Mouse (Mus musculus): ENCODE measurements at regions not wholly inside any gene's neighbourhood (a gene's known extent, or its start where the extent isn't known, plus 50 kb on each side); places are given as distances from the start of the nearest gene placed in this dataset.

- H3K9ac ChIP-seq (ENCODE audit: low read depth, low read length), result no peak overlapping the region
- no peaks in the 10 kb centered on the region for H3K9me3 ChIP-seq (ENCODE audit: control insufficient read depth, low read length)
- 58% methylated on average over 9 of the region's 9 CpGs for WGBS
- no peak overlapping the region for H3K4me2 ChIP-seq (replicated peaks; ENCODE audit: low read depth, low read length)
- no peak overlapping the region for H3K4me3 ChIP-seq (ENCODE audit: low read length)
- H3K27me3 ChIP-seq (ENCODE audit: control insufficient read depth, insufficient read depth, low read length), result no peaks in the 10 kb centered on the region
- ATAC-seq (ENCODE audit: low FRiP score, low TSS enrichment), result no peak
- H3K4me1 ChIP-seq (ENCODE audit: control insufficient read depth, insufficient read depth, low read length), result no peaks in the 10 kb centered on the region
- no peak overlapping the region for H3K27ac ChIP-seq (ENCODE audit: low read depth, low read length)
- H3K36me3 ChIP-seq (ENCODE audit: control insufficient read depth, insufficient read depth, low read length), result no peaks in the 10 kb centered on the region
Measured at GRCm38 (mm10) chr4:33552856-33553255, 242.7 kb downstream of the Rngtt start.

DNA sequence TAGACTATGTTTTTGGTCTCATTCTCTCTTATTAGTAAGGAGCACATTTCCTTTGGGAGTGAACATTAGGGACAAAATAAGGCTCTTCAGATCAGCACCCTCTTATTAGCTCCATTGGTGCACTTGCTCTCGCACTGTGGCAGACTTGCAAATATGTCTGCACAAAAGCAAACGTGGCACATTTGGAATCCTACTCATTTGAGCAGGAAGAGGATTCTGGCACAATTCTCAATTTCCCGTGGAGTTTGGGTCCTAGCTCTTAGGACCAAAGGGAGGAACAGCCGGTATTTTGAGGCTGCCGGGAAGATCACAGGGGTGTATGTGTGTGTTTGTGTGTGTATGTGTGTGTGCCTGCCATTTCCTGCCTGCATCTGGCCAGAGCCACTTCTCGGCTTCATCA, 244.5 kb downstream of the Rngtt start:
- Histone ChIP-seq H3K27ac (ENCODE audit: low read depth, low read length) (no peak overlapping the region), H3K4me1 (ENCODE audit: control insufficient read depth, insufficient read depth, low read length) (no peaks in the 10 kb centered on the region), H3K27me3 (ENCODE audit: control insufficient read depth, insufficient read depth, low read length) (no peaks in the 10 kb centered on the region), H3K9ac (ENCODE audit: low read depth, low read length) (no peak overlapping the region), H3K9me3 (ENCODE audit: control insufficient read depth, low read length) (no peaks in the 10 kb centered on the region), H3K4me3 (ENCODE audit: low read length) (no peak overlapping the region), H3K36me3 (ENCODE audit: control insufficient read depth, insufficient read depth, low read length) (no peaks in the 10 kb centered on the region), H3K4me2 (replicated peaks; ENCODE audit: low read depth, low read length) (no peak overlapping the region)
- WGBS, result 46% methylated on average over 6 of the region's 6 CpGs
- ATAC-seq (ENCODE audit: low FRiP score, low TSS enrichment), result no peak

GRCm38 (mm10) chr4:33555231-33555933, 245.3 kb downstream of the Rngtt start:
- Histone ChIP-seq H3K4me1 (ENCODE audit: control insufficient read depth, insufficient read depth, low read length) (no peaks in the 10 kb centered on the region), H3K4me2 (replicated peaks; ENCODE audit: low read depth, low read length) (no peak overlapping the region; the same call in 1 of the 2 replicates), H3K9ac (ENCODE audit: low read depth, low read length) (no peak overlapping the region), H3K4me3 (ENCODE audit: low read length) (no peak overlapping the region), H3K9me3 (ENCODE audit: control insufficient read depth, low read length) (no peaks in the 10 kb centered on the region), H3K27me3 (ENCODE audit: control insufficient read depth, insufficient read depth, low read length) (no peaks in the 10 kb centered on the region), H3K36me3 (ENCODE audit: control insufficient read depth, insufficient read depth, low read length) (no peaks in the 10 kb centered on the region), H3K27ac (ENCODE audit: low read depth, low read length) (no peak overlapping the region)
- whole genome bisulfite sequencing, result 8% methylated on average over 14 of the region's 14 CpGs
- no peak for ATAC-seq (ENCODE audit: low FRiP score, low TSS enrichment)

DNA sequence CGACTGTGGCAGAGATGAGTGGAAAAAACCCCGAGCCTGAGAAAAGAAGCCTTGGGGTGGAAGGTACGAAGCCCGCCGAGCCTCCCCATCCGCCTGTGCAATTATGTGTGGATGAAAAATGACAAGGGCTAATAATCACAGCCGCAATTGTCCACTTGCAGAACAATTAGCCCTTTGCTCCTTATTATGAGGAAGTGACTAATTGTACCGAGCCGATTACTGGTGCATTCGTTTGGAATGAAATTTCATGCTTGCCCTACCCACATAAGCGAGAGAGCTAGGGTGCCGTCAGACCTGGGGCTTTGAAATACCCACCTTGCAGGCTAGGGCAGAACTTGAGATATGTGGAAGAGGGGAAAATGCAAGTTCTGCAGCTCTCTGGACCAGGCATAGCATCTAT, 245.9 kb downstream of the Rngtt start:
- Histone ChIP-seq H3K27ac (ENCODE audit: low read depth, low read length) (no peak overlapping the region), H3K4me3 (ENCODE audit: low read length) (no peak overlapping the region), H3K27me3 (ENCODE audit: control insufficient read depth, insufficient read depth, low read length) (no peaks in the 10 kb centered on the region), H3K9me3 (ENCODE audit: control insufficient read depth, low read length) (no peaks in the 10 kb centered on the region), H3K4me1 (ENCODE audit: control insufficient read depth, insufficient read depth, low read length) (no peaks in the 10 kb centered on the region), H3K4me2 (replicated peaks; ENCODE audit: low read depth, low read length) (no peak overlapping the region), H3K36me3 (ENCODE audit: control insufficient read depth, insufficient read depth, low read length) (no peaks in the 10 kb centered on the region), H3K9ac (ENCODE audit: low read depth, low read length) (no peak overlapping the region)
- WGBS, result 45% methylated on average over 12 of the region's 12 CpGs
- no peak for ATAC-seq (ENCODE audit: low FRiP score, low TSS enrichment)

GRCm38 (mm10) chr4:33556661-33557540, 246.8 kb downstream of the Rngtt start:
- H3K4me3 ChIP-seq (ENCODE audit: low read length), result no peak overlapping the region
- H3K27ac ChIP-seq (ENCODE audit: low read depth, low read length), result no peak overlapping the region
- no peaks in the 10 kb centered on the region for H3K9me3 ChIP-seq (ENCODE audit: control insufficient read depth, low read length)
- no peaks in the 10 kb centered on the region for H3K36me3 ChIP-seq (ENCODE audit: control insufficient read depth, insufficient read depth, low read length)
- no peak overlapping the region for H3K9ac ChIP-seq (ENCODE audit: low read depth, low read length)
- WGBS, result 79% methylated on average over 12 of the region's 12 CpGs
- H3K4me1 ChIP-seq (ENCODE audit: control insufficient read depth, insufficient read depth, low read length), result no peaks in the 10 kb centered on the region
- no peak overlapping the region for H3K4me2 ChIP-seq (replicated peaks; ENCODE audit: low read depth, low read length)
- peak; percentile 28; the same call in 1 of the 2 replicates for ATAC-seq (ENCODE audit: low FRiP score, low TSS enrichment)
- no peaks in the 10 kb centered on the region for H3K27me3 ChIP-seq (ENCODE audit: control insufficient read depth, insufficient read depth, low read length)

DNA sequence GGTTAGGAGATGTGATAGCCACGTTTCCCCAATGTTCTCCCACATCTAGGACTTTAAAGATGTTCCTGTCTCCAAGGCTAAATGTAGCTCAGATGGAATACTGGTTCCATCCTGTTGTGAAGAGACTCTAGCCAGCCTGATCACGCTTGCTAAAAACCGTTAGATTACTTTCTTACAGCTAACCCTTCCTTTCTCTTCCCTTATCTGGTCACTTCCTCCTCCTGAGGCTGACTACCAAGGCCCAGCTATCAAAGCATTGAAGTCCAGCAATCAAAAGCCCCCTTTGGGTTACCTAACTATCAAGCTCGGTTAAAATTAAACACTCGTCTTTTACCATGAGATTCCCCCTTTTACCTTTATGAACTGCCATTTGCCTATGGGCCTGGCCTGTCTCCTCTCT, 260.2 kb downstream of the Rngtt start:
- H3K9ac ChIP-seq (ENCODE audit: low read depth, low read length), result no peak overlapping the region
- WGBS, result 86% methylated on average over 5 of the region's 5 CpGs
- H3K36me3 ChIP-seq (ENCODE audit: control insufficient read depth, insufficient read depth, low read length), result no peaks in the 10 kb centered on the region
- no peaks in the 10 kb centered on the region for H3K4me1 ChIP-seq (ENCODE audit: control insufficient read depth, insufficient read depth, low read length)
- no peaks in the 10 kb centered on the region for H3K9me3 ChIP-seq (ENCODE audit: control insufficient read depth, low read length)
- no peak overlapping the region for H3K27ac ChIP-seq (ENCODE audit: low read depth, low read length)
- no peaks in the 10 kb centered on the region for H3K27me3 ChIP-seq (ENCODE audit: control insufficient read depth, insufficient read depth, low read length)
- ATAC-seq (ENCODE audit: low FRiP score, low TSS enrichment), result no peak
- no peak overlapping the region for H3K4me3 ChIP-seq (ENCODE audit: low read length)
- H3K4me2 ChIP-seq (replicated peaks; ENCODE audit: low read depth, low read length), result no peak overlapping the region

DNA sequence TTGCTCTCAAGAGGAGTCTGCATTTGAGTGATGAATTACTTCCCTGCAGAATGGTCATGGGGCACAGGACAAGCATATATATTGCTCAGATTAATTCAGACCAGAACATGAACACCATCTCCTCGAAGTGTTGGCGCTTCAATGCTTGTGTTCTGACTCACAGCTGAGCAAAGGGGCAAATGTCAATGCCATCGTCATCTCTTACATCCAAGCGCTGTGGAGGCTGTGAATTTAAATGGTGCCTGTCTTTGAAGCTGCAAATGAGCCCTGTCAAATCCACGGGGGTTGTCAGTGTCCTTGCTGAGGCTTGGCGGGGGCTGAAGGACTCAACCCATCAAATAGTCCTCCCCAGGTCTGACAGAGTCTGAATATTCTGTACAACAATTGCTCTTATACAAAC, 261.2 kb downstream of the Rngtt start:
- no peak overlapping the region for H3K4me3 ChIP-seq (ENCODE audit: low read length)
- no peaks in the 10 kb centered on the region for H3K27me3 ChIP-seq (ENCODE audit: control insufficient read depth, insufficient read depth, low read length)
- no peak overlapping the region for H3K9ac ChIP-seq (ENCODE audit: low read depth, low read length)
- 30% methylated on average over 6 of the region's 6 CpGs for whole genome bisulfite sequencing
- no peak overlapping the region for H3K27ac ChIP-seq (ENCODE audit: low read depth, low read length)
- no peaks in the 10 kb centered on the region for H3K4me1 ChIP-seq (ENCODE audit: control insufficient read depth, insufficient read depth, low read length)
- no peaks in the 10 kb centered on the region for H3K36me3 ChIP-seq (ENCODE audit: control insufficient read depth, insufficient read depth, low read length)
- no peaks in the 10 kb centered on the region for H3K9me3 ChIP-seq (ENCODE audit: control insufficient read depth, low read length)
- H3K4me2 ChIP-seq (replicated peaks; ENCODE audit: low read depth, low read length), result no peak overlapping the region
- no peak for ATAC-seq (ENCODE audit: low FRiP score, low TSS enrichment)

GRCm38 (mm10) chr4:33577631-33578030, 267.5 kb downstream of the Rngtt start:
- Histone ChIP-seq H3K4me1 (ENCODE audit: control insufficient read depth, insufficient read depth, low read length) (no peaks in the 10 kb centered on the region), H3K36me3 (ENCODE audit: control insufficient read depth, insufficient read depth, low read length) (no peaks in the 10 kb centered on the region), H3K27me3 (ENCODE audit: control insufficient read depth, insufficient read depth, low read length) (no peaks in the 10 kb centered on the region), H3K9ac (ENCODE audit: low read depth, low read length) (no peak overlapping the region), H3K4me3 (ENCODE audit: low read length) (no peak overlapping the region), H3K4me2 (replicated peaks; ENCODE audit: low read depth, low read length) (no peak overlapping the region), H3K9me3 (ENCODE audit: control insufficient read depth, low read length) (peaks cover 10% of the 10 kb centered on the region; the same call in 1 of the 2 replicates), H3K27ac (ENCODE audit: low read depth, low read length) (no peak overlapping the region)
- no peak for ATAC-seq (ENCODE audit: low FRiP score, low TSS enrichment)
- 90% methylated on average over 6 of the region's 6 CpGs for WGBS

- Histone ChIP-seq H3K9me3 (ENCODE audit: control insufficient read depth, low read length) (peaks cover 10% of the 10 kb centered on the region; the same call in 1 of the 2 replicates), H3K4me1 (ENCODE audit: control insufficient read depth, insufficient read depth, low read length) (no peaks in the 10 kb centered on the region), H3K4me2 (replicated peaks; ENCODE audit: low read depth, low read length) (no peak overlapping the region), H3K9ac (ENCODE audit: low read depth, low read length) (no peak overlapping the region), H3K36me3 (ENCODE audit: control insufficient read depth, insufficient read depth, low read length) (no peaks in the 10 kb centered on the region), H3K27me3 (ENCODE audit: control insufficient read depth, insufficient read depth, low read length) (no peaks in the 10 kb centered on the region), H3K4me3 (ENCODE audit: low read length) (no peak overlapping the region), H3K27ac (ENCODE audit: low read depth, low read length) (no peak overlapping the region)
- ATAC-seq (ENCODE audit: low FRiP score, low TSS enrichment), result no peak
- WGBS, result 93% methylated on average over 8 of the region's 8 CpGs
Measured at GRCm38 (mm10) chr4:33580491-33580890, 270.4 kb downstream of the Rngtt start.
